Comparison of ENCODE assay signal across 9 mouse cellular contexts in the genomic region with DNA sequence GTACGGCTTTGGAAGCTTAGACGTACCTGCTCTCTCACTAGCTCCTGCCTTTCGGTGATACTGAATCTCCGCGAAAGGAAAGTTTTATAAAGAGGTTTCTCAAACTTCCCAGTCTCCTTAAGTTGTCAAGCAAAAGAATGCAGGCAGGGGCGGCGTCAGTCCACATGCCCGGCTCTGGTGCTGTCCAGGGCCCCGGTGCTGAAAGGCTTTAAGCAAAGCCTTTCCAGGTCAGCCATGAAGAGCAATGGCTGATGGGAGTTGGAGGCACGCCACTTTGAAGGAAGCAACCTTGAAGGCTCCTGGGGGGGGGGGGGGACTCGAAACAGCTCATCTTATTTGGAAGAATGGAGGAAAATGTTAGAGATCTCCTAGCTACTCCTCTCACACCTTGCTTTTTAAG. TPM values are rescaled to one million over a fixed set of nuclear protein-coding genes. Genes with fewer than 3 reads are reported as not detected.
A peak's percentile ranks its signal among the peaks of the same experiment; 100 is the strongest.
DNase-seq lines count a peak whose midpoint lies in the region; ATAC-seq lines count a peak whose summit lies in the region.
"Had no signal": no experiment of that assay in that cellular context is flagged by ENCODE, and none has a peak within 500 bp of the region (broad histone marks: within the 10 kb centered on the region; RNA-seq: fewer than 3 reads in every experiment).

No protein-coding gene starts in this region.

- H3K9me3 ChIP-seq in liver, embryonic 12.5 days (replicated peaks), result no peaks in the 10 kb centered on the region
- no peaks in the 10 kb centered on the region for H3K9me3 ChIP-seq in intestine, embryonic 16.5 days (ENCODE audit: control insufficient read depth, low read length)
- H3K9me3 ChIP-seq: heart, embryonic 13.5 days; limb, embryonic 15.5 days had no signal

- H3K4me3 ChIP-seq in liver, embryonic 12.5 days, result no peak overlapping the region
- no peak overlapping the region for H3K4me3 ChIP-seq in intestine, embryonic 16.5 days (ENCODE audit: low read length)
- H3K4me3 ChIP-seq: heart, embryonic 13.5 days; limb, embryonic 15.5 days had no signal

- no peaks in the 10 kb centered on the region for H3K4me1 ChIP-seq in liver, embryonic 12.5 days
- no peaks in the 10 kb centered on the region for H3K4me1 ChIP-seq in intestine, embryonic 16.5 days (ENCODE audit: control insufficient read depth, insufficient read depth, low read length)
- H3K4me1 ChIP-seq: heart, embryonic 13.5 days; limb, embryonic 15.5 days had no signal

- DNase-seq in liver, result peak; percentile 21
- DNase-seq in adrenal gland, adult 2 months, result peak; percentile 5
- DNase-seq in embryo, embryonic 9.5 days (ENCODE audit: extremely low spot score), result peak; percentile 55
- peak; percentile 78 for DNase-seq in mesoderm, embryonic 11.5 days (ENCODE audit: low read depth, low spot score)
- DNase-seq in spleen, postnatal 4 days (ENCODE audit: low spot score in 2 of 2), result no peak

- no peak overlapping the region for H3K9ac ChIP-seq in liver, embryonic 12.5 days
- H3K9ac ChIP-seq in intestine, embryonic 16.5 days (ENCODE audit: low read depth, low read length), result no peak overlapping the region
- H3K9ac ChIP-seq: heart, embryonic 13.5 days; limb, embryonic 15.5 days had no signal

- WGBS in liver, embryonic 12.5 days (ENCODE audit: insufficient replicate concordance), result 21% methylated on average over 11 of the region's 11 CpGs
- 16% methylated on average over 11 of the region's 11 CpGs for WGBS in intestine, embryonic 16.5 days

- ATAC-seq in liver, embryonic 12.5 days, result no peak
- no peak for ATAC-seq in intestine, embryonic 16.5 days

- H3K27ac ChIP-seq in liver, embryonic 12.5 days, result no peak overlapping the region
- no peak overlapping the region for H3K27ac ChIP-seq in intestine, embryonic 16.5 days (ENCODE audit: low read length)
- H3K27ac ChIP-seq: heart, embryonic 13.5 days; limb, embryonic 15.5 days had no signal

- H3K27me3 ChIP-seq in liver, embryonic 12.5 days (replicated peaks), result no peaks in the 10 kb centered on the region
- H3K27me3 ChIP-seq in intestine, embryonic 16.5 days (replicated peaks; ENCODE audit: control insufficient read depth, insufficient read depth, low read length), result no peaks in the 10 kb centered on the region
- H3K27me3 ChIP-seq: limb, embryonic 15.5 days had no signal

- H3K36me3 ChIP-seq in liver, embryonic 12.5 days, result no peaks in the 10 kb centered on the region
- H3K36me3 ChIP-seq in intestine, embryonic 16.5 days (ENCODE audit: control insufficient read depth, insufficient read depth, low read length), result no peaks in the 10 kb centered on the region
- H3K36me3 ChIP-seq: heart, embryonic 13.5 days; limb, embryonic 15.5 days had no signal

- H3K4me2 ChIP-seq in liver, embryonic 12.5 days, result no peak overlapping the region
- no peak overlapping the region for H3K4me2 ChIP-seq in intestine, embryonic 16.5 days (ENCODE audit: low read depth, low read length)
- H3K4me2 ChIP-seq: heart, embryonic 13.5 days; limb, embryonic 15.5 days had no signal

RNA-seq across cellular contexts. Expression of a gene that starts 34.3 kb away (rescaled TPM):
- 0.08 TPM in 1 of 2 replicates, not detected in the other for polyA plus RNA-seq in liver, embryonic 12.5 days (2016; fragmentation: Nextera tagmentation; extraction: Ambion mirVana)
- total RNA-seq in adrenal gland, adult 2 months (2021), result under 1 TPM; 0.23 to 0.73 TPM
- polyA plus RNA-seq in adrenal gland, adult 2 months (2012; rRNA removed), result 0.43 and 0.60 TPM in 2 replicates
- polyA plus RNA-seq in intestine, embryonic 16.5 days (2015; fragmentation: Nextera tagmentation; extraction: Ambion mirVana), result 4.8 and 5.6 TPM in 2 replicates

Comparison
In these comparisons a context has a peak if more than half of its experiments do, and no peak if none do; other contexts are left out.
1. DNase-seq: peak in liver (single experiment), adrenal gland, adult 2 months (single experiment), embryo, embryonic 9.5 days (single experiment) and mesoderm, embryonic 11.5 days (single experiment); none in spleen, postnatal 4 days (0 of 2).